Mouse (Mus musculus) heart, postnatal 4 days (tissue): ENCODE measurements at regions not wholly inside any gene's neighbourhood (a gene's known extent, or its start where the extent isn't known, plus 50 kb on each side); places are given as distances from the start of the nearest gene placed in this dataset.

ENCODE experiments used
- DNase-seq: peaks from one replicate; pipeline ENCODE4 v3.0.0; 2021

DNA sequence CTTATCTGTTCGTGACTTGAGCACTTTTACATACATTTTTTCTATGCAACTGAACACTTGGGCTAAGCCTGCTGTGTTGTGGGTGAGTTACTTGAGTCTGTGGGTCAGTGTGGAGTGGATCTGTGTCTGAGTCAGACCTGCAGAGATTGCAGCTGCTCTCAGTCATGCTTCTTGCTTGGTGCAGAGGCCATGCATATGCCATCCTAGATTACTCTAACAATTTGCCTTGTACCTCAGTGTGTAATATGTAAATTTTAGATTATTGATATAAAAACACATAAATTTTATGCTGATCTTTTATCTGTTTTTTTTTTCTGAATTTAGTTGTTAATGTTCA is 326.2 kb downstream of the 1700129C05Rik start:
- DNase-seq = no peak

DNA sequence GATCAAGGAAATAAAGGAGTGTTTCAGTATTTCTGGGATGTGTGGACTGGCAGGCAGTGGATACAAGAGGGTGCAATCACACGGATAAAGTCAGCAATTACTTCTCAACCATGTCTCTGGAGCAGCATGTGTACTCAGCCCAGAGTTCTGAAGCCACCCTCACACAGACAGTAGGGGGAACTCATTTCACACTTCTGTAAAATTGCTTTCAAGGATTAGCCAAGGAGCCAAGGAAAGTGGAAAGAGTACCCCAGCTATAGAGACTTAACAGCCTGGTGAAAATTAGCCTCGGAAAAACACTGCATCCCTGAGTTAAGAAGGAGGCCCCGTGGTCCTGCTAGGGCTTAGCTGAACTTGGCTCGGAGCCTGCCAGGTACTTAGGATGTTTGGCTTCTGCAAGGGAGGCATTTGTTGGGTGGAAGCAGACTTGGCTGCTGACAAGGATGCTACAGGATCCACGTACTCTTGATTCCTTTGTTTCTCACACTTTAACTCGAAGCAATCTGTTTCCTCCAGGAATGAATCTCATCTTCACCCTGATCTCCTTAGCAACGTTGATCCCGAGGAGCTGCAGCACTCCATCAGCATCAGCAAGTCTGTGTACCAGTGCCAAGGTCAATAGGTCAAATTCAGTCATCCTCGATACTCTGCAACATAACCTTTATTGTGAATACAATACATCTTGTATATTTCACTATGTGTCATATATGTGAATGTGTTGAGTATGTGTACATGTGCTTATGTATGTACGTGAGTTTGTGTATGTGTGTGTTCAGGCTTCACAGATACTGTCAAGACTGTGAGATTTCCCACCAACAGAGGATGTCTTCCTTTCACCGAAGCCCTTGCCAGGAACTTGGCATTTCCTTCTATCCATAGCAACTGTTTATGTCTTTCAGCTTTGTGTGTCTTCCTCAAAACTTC is 326.8 kb downstream of the 1700129C05Rik start:
- no peak for DNase-seq

DNA sequence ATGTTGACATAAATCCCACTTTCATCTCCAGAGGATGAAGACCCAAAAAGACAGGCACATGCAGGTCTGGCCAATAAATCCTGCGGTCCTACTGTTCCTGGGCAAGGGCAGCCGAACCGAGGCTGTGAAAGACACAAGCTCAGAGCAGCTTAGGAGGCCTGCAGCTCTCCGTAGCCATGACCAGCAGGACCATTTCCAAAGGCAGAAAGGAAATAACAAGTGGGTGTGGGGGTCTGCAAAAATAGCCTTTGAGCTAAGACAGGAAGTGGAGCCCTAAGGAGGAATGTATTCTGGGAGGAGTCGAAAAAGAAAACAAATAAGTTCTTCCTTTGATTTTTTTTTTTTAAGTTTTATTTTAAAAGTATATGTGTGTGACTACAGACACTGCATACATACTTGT is 330.1 kb downstream of the 1700129C05Rik start:
- DNase-seq = peak; percentile 37

DNA sequence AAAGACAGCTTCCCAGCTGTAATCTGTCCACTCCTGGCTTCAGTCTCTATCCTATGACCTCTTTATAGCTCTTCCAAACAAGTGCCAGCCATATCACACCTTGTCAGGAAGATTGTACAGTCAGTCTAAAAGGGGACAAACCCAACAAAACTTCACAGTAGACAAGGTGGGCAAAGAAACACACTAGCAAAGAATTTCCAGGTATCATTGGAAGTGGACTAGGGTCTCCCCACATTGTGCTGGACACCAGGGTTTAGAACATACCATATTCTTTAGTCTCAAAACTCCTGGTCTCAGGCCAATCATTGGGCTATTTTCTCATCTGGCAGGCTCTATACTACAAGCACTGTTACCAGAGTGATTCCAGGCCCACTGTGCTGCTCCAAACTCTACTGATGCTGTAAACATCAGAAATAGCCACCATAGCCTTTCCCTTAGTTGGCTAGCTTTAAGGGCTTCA is 341.3 kb downstream of the 1700129C05Rik start:
- peak; percentile 48 for DNase-seq

DNA sequence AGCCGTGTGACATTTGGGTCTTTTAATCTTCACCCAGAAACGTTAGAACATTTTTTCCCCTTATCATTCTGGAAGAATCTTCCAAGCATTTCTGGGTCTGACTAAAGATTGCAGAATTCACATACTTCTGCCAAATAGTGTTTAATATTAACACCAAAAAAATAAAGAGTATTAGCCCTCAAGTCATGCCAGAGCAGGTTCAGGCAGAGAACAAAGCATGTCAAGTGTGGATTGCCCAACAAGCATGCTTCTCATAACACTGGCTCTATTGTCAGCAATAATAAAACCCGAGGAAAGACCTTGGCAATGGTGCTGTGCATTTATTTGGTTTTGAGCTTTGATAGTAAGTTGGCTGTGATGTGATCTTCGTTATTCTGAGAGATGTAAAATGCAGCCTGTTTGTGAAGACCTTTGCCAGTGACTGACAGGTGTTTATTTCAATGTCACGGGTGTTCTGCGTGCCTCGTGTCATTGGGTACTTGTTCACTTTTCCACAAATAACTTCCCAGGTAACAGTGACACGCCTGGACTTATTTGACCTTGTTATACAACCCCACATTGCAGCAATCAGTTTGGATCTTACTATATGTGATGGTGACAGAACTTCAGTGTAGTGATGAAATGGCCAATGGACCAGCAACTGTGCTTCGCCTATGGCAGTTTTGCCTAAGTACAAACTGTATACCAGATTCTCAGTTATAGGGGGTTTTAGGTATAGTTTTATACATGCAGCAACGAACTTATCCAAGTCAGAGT is 354.3 kb downstream of the 1700129C05Rik start:
- DNase-seq = no peak

DNA sequence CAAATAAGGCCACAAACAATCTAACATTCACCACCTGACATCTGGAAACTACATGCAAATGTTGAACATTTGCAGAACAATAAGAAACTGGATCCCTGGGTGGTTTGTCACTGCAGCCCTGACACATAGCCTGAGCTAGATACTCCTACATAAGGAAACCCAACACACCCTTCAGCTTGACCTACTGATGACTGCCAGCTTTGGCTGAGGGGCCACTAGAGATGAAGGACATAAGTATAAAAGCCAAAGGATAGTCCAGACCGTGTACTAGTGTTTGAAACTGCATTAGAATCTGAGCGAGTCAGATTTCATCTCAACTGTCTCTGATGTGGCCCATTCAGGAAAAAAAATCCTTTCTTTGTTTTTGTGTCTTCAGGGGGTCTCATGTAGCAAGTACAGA is 355.1 kb downstream of the 1700129C05Rik start:
- DNase-seq = no peak

DNA sequence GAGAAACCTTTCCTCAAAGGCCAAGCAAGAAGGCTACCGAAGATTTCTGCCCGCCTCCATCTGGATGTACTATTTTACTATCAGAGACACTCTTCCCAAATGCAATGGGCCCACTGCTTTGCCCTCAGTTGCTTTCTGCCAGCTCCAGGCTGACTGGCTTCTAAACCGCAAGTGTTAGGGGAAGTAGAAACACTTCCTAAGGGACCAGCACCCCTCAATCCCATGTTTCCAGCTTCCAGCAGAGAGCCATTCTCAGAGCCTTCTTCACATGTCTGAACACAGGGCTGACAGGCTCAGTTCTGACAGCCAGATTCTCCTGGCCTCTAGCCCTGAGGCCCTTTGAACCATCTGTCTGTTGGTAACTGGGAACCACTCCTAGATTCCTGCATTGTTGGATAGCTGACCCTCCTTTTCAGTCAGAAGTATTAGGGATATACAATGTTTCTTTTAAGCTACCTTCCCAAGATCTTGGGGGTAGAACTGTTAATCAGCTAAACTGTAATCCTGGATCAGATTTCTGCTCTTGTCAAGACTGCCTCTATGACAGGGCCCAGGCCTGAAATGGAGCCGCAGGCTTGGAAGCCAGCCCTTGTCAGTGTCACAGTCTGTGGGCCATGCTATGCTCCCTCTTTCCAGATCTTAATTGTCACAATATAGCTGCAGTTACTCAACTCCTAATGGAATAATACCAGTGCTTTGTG is 355.8 kb downstream of the 1700129C05Rik start:
- peak; percentile 29 for DNase-seq

DNA sequence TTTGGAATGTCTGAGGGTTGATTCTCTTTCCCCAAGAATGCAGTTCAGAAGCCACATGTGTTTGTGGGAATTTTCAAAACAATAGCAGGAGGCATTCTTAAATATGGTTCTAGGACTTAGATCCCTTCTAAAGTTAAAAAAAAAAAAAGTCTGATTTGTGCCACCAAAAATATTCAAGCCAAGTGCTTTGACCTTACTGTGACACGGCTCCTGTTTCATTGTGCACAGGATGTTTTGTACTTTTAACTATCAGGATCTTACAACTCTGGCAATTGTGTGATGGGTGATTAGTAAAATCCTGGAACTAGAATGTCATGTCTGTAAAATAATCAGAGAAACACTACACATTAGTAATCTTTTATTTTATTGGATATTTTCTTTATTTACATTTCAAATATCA is 359.5 kb downstream of the 1700129C05Rik start:
- DNase-seq = no peak

DNA sequence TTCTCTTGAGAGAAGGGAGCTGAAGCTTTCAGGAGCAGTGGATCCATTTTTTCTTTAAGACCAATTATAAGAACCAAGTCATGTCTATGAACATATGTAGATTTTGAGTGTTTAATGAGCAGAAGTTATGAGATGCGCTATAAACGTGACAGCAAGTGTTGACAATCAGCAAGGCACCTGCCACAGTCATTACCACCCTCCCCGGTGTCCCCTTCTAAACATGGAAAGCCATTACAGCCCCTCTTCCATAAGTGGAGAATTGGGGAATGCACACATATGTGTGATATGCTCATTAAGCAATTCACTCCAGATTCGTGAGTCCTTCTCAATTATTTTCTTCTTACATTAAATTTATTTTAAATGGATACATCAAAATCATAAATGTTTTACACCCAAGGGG is 362.4 kb downstream of the 1700129C05Rik start:
- no peak for DNase-seq

DNA sequence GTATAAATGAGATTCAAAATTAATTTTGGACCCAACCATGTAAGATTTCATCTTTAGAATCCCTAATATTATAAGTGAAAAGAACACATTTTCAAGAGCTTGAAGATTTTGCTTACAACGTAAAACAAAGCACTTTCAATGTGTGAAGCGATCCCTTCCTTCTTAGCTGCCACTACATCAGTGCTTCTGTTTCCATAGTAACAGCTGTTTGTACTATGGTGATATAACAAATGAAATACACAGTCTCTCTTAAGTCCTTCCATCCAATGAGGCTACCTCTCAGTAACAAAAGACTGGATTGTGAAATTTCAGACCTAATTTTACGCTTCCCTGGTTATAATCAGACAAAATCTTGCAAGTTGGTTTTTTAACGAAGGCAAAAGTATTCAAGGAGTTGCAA is 364.0 kb downstream of the 1700129C05Rik start:
- DNase-seq = no peak

DNA sequence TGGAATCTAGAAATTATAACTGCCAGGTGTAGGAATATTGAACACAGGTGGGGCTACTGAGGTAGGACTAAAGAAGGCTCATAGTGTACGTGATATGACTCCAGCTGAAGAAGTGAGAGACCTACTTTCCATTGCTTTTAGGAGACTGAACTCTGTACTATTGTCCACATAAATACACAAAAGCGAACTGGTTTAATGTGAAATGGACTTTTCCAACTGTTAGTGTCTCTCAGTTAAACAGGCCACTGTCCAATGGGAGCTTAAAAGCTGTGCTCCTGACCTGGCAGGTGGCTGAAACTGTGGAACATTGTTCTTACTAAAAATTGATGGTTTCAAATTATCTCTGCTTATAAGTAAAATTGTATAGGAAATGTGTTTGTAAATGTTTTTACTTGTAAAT is 381.4 kb downstream of the 1700129C05Rik start:
- no peak for DNase-seq

DNA sequence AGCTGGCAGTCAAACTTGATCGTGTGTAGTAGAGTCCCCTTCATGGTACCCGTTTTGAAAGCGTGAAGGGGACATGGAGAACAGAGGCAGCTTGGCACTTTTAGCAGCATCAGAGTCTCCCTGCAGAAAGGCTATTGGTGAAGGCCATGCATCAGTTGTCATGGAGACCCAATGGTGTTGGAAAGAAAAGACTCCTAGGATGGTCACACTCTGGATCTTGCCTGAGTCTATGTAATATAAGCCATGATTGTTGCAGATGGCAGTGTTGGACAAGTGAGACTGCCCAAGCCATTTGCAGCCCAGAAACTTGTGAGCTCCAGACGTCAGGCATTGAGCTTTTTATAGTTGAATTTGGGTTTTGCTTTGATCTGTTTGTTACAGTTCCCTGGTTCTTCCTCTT is 382.9 kb downstream of the 1700129C05Rik start:
- DNase-seq = no peak

DNA sequence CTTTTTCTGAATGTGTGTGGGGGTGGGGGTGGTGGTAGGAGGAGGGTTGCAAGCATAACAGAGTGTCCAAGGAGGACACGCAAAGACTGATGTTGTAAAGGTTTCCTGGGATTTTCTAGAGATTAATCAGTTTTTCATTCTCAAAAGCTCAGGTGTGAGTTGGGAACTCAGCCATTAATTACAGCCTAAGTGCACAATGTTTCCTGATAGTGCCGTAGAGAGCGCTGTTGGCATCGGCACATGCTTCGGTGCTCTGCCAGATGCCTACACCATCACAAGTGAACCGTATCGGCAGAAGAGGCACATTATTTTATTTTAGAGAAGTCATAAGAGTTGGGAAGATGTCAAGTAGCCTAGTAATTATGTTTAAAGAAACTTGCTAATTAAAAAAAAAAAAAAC is 388.9 kb downstream of the 1700129C05Rik start:
- DNase-seq = no peak

DNA sequence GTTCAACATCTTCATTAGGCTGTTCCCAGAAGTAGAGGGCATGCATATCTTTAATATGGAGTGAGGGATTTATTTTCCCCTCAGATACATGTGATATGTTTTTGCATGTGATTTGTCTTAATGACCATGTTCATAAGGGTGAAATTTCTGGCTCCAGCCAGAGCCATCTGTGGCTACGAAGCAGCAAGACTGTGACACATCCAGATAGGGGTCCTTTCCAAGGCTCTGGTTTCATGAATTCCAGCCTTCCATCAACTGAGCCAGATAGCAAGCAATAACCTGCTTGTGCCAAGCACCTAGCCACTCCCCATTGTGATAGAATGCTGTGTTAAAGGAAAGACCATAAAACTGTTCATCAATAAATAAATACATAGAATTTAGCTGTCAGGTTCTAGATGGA is 389.6 kb downstream of the 1700129C05Rik start:
- no peak for DNase-seq

DNA sequence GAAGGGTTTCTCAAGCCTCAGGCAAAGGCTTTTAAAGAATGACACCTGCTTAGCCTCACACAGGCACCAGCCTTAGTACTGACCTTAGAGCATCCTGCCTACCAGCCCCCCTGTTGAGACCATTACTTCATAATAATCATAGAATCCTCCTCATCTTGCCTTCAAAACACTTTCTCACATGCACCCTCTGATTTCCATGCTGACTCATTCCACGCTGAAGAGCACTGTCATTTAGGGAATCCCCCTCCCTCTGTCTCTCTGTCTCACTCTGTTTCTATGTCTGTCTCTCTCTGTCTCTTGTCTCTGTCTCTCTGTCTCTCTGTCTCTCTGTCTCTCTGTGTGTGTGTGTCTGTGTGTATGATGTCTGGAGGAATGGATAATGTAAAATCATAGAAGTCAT is 416.3 kb downstream of the 1700129C05Rik start:
- DNase-seq = no peak

DNA sequence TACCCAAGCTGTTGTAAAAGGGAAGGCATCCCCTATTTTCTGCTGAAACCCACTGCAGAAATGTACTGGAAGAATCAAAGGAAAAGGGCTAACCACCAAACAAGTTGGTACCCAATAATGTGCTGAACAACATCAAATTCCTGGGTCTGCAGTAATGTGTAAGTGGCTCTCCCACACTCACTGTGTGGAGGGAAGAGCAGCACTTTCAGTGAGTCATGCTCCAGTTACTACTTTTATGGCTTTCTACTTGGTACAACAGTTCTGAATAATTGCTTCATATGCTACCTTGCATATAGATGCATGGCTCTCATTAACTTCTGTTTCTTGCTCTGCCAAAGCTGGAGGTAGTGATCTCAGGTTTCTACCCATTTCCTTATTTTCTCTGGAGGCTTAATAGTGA is 427.8 kb downstream of the 1700129C05Rik start:
- DNase-seq = no peak

DNA sequence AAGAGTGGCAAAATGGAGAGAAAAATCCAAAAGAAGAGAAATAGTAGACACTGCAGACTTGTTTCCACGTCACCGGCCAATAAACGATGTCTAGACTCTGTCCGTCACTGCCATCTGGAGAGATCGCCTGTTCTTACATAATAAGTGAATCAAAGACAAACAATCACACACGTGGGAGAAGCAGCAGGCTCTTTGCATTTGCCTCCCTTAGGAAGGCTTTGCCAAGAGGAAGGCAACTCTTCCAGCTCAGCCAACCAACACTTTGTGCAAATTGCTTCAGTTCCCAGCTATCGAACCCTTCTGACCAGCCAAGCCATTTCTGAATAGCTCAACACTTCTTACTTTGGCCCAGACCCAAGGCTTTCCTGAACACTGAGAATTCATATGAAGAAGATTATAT is 432.8 kb downstream of the 1700129C05Rik start:
- peak; percentile 5 for DNase-seq

DNA sequence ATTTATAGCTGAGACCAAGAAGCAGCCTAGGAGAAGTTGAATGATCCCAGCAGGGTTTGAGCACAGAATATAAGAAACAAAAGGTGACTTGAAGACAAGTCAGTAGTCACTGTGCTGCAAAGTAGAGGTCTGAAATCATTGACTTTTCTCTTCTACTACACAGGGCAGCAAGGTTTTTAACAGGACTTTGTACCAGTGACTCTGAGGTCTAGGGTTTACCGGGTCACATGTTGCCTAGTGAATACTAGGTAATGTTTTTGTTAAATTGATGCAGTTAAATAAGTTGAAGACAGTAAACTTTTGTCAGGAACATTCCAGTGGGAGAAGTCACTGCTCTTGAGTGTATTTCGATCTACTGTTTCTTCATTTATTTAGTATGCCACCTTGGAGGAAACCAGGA is 433.4 kb downstream of the 1700129C05Rik start:
- no peak for DNase-seq

DNA sequence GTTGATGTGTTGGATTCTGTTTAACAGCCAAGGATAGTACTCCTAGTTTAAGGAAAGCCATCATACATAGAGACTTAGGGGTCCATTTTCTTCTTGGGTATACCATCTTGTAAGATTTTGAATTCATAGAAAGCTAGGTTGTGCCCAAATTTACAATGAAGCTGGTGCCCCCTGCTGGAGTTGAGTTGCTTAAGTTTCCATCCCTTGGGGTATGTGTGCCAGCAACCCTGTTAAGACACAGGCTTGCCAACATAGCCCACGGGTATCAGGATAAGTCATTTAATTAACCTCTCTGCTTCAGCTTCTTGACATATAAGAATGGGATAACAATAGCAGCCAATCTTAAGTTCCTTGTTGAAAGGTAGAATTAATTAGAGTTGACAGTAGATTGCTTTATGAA is 440.9 kb downstream of the 1700129C05Rik start:
- DNase-seq = peak; percentile 72

DNA sequence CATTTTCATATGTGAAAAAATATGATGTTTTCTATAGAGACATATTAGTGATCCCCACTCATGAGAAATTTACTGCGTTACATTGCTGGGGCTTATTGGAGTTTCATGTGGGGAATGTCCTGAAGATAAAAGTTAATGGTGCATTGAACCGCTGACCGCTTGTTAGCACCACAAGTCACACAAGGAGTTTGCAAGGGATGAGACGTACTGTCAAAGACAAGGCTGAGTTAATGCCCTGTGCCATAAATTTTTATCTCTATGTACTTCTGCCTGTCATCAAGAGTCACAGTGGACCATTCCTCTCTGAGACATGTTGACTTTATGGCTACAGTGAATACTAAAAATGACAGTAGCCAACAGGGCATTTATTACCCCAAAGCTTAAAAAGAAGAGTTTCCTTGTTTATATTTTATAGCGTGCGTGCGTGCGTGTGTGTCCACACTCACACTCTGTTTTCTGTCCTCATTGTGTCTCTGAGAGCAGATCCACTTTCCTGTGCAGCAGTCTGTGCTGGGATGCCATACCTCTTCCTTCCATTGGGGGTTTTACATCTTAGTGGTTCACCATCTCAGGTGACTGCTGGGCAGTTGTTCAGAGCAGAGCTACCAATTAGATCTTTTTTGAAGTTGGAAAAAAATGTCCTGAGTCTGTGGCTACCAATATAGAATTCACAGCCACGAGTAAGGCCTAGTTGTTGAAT is 451.4 kb downstream of the 1700129C05Rik start:
- no peak for DNase-seq

DNA sequence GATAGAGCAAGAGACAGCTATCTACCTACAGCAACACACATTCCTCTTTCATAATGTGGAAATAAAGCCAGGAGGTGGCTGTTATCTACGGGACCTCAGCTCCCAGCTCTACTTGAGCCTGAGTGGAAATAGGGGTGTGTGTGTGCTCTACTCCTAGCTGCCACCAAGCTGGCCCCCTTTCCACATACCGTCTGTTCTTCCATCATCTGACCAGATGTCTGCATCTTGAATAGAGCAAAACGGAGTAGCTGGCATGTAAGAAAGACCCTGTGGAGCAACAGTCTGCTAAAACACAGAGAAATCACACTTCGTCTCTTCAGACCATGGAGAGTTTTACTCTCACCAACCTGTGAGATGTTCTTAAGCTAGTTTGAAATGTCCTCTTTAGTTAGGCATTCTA is 454.9 kb downstream of the 1700129C05Rik start:
- no peak for DNase-seq

DNA sequence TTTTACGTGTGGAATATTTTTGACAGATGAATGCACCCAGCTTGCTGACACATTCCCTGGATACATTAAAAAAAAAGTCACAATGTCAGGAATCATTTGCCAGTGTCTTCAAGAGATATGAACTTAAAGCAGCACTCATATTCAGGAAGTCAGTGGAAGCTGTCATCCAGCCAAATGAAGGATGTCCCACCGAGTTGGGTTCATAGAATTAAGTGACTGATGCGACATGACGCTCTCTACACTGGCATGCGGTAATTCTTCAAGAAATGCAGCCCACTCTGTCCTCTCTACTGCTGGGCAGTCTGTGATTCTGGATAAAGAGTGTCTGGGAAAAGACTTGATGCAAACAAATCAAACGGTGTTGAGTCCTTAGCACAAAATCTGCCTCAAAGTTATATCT is 463.9 kb downstream of the 1700129C05Rik start:
- DNase-seq = no peak
